Mouse (Mus musculus) E14TG2a.4 (cell line): ENCODE measurements at regions not wholly inside any gene's neighbourhood (a gene's known extent, or its start where the extent isn't known, plus 50 kb on each side); places are given as distances from the start of the nearest gene placed in this dataset.

Experiments used
- CTCF ChIP-seq: conservative IDR thresholded peaks from 2 replicates; pipeline ENCODE4 v1.5.1; 2014; ENCODE audit warnings: low read length
- POU5F1 ChIP-seq: IDR thresholded peaks from 2 replicates; pipeline ENCODE4 v1.6.1; 2014; ENCODE audit warnings: low read length, borderline replicate concordance

DNA sequence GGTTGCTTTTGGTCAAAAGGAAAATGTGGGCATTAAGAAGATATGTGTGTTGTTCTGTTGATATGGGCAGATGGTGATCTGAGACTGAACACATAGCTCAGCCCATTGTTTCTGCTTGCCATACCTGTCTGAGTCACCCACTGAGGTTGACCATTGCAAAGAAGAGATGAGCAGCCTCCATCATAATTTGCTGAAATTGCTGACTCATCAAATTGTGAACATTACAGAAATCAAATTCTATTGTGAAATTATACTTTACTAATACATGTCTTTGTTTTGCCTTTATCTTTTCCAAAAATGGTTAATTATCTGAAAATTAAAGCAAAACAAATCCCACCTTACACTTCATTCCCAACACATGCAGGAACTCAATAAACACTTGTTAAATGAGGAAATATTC is 865.8 kb downstream of the Bcl11a start:
- TF ChIP-seq CTCF (no peak), POU5F1 (no peak)
